Mouse (Mus musculus) ES-CJ7 (cell line): ENCODE results near the gene Itgav.
A peak's percentile ranks its signal among the peaks of the same experiment; 100 is the strongest.

Experiments used
- DNase-seq: peaks from one replicate; pipeline ENCODE4 v3.0.0; 2011; ENCODE audit warnings: low read depth, low spot score

Itgav gene

DNA sequence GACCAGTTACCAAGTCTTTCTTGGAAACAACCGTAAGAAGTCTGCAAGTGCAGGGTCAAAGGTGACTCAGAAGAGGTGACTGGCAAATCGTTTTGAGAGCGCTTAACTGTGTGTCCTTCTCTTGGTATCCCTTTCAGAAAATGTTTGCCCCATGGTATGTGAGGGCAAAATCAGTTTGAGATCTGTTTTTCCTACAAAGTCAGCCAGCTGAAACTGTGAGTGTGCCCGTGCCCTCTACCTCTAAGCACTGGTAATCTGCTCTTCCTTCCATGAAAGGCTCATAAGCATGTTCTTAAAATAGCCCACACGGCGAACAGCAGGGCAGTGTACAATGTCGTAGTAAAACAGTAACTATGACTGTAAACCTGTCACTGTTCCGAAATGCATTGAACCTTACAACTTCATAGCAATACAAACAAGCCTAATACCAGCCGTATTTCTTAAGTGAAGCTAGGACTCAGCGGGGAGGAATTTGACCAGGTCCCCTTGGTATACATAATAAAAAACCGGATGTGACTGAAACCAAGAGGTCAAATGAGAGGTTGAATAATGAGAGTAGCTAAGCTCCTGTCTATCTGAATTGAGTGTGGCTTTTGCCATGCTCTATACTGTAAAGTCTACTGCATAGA lies 14.2 kb upstream of the Itgav start:
- DNase-seq: peak; percentile 69

GRCm38 (mm10) chr2:83713281-83713680 lies 10.9 kb upstream of the Itgav start:
- DNase-seq: peak; percentile 87

GRCm38 (mm10) chr2:83713946-83714345 lies 10.3 kb upstream of the Itgav start:
- DNase-seq: no peak

GRCm38 (mm10) chr2:83714783-83715182 lies 9.4 kb upstream of the Itgav start:
- peak; percentile 26 for DNase-seq

DNA sequence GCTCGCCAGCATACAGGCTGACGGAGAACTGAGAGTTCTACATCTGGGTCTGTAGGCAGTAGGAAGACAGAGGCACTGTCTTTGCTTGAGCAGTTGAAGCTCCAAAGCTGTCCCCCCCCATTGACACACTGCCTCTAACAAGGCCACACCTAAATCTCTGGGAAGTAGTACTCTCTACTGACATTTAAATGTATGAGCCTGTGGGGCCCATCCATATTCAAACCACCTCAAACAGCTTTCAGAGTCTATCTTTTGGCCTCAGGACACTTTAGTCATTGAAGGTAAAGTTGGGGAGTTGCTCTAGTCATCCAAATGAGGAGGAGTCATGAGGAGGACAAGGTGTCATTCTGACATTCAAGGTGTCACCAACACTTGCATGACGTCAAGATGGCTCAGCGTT lies 5.9 kb upstream of the Itgav start:
- DNase-seq: peak; percentile 64

GRCm38 (mm10) chr2:83721635-83722034 lies 2.6 kb upstream of the Itgav start:
- no peak for DNase-seq

DNA sequence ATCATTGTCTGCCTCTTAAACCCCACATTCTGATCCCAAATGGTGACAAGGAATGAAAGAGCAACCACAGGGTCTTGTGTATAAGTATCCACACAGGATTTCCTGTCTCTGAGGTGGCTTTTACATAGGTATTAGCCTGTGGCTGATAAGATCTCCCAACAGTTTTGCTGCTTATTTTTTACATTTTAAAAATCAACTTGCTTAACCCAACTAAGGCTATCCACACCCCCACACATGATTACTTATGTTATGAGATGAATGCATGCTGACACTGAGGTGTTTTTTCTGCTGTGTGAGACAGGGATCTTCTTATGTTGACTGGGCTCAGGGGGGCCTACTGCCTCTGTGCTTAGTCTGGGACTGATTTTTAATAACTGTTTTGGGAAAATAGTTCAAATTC lies 1.3 kb upstream of the Itgav start:
- no peak for DNase-seq

GRCm38 (mm10) chr2:83723346-83723745 lies 851 bp upstream of the Itgav start:
- DNase-seq: no peak

DNA sequence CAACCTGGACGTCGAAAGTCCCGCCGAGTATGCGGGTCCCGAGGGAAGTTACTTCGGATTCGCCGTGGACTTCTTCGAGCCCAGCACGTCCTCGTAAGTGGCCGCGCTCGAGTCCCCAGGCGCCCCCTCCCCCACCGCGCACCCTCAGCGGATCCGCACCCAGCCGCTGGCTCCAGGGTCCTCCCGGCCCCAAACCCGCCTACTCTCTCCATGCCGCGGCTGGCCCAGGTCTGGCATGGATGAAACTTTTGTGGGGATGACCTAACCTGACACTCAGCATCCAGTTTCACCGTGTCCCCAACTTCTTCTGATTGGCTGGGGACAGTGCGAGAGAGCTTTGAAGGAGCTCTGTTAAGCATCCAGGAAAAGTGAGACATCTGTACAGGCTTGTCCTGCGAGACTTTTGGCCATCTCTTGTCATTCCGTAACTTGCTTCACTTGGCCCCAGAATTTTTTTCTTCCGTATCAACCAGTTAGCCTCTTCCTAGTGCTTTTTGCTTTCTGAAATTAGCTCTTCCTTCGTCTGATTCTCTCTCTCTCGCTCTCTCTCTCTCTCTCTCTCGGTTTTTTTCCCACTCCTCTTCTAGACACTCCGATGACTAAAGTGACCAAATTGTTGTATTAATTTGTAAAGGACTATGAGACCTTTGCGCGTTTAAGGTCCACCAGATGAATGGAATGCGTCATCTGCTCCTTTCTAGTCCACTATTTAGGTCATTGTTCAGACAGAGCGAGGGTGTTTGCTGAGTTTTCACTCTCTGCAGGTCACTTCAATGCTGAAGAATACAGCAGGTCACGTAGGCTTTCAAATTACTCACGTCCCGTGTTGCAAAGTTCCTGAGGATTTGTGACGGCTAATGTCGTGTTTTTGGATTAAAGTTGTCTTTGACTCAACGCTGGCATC lies 882 bp downstream of the Itgav start:
- DNase-seq: peak; percentile 36

- no peak for DNase-seq
Measured at GRCm38 (mm10) chr2:83725796-83726195, 1.6 kb downstream of the Itgav start.

DNA sequence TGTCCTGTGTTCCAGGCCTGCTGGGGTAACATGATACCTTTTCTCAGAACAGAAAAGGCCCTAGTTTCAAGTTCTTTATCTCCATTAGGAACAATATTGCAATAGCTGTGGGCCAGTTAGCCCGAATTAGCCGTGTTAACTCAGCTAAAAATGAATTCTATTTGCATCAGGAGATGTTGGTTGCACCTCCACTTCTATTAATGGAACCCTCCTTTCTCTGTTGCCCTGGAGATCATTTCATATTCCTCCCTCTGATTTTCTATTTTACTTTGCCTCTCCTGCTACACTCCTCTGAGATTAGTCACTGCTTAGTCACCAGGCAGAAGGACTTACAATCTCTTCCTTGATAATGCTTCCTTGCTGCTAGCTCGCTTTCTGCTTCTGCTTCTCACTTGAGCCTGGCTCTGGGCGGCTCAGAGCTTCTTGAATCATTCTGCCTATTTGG lies 4.1 kb downstream of the Itgav start:
- no peak for DNase-seq

- DNase-seq: no peak
Measured at GRCm38 (mm10) chr2:83729339-83729738, 5.1 kb downstream of the Itgav start.

- DNase-seq: no peak
Measured at GRCm38 (mm10) chr2:83732896-83733295, 8.7 kb downstream of the Itgav start.

DNA sequence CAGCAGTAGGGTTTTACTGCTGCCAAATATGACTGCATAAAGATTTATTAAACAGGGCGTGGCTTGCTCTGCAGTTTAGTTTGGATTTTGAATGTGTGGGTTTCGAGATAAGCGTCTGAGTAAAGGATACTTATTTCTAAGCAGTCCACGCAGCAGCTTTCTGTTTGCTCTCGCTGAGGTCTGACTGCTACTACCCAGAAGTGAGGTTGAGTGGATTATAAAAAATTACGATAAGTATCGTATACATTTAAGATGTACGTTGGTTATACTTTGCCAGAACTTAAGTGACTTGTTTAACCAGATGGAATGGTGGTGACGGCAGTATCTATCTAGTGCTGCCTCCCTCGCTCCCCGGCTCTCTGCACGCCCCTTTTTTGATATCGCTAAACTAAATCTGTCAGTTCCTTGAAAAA lies 9.8 kb downstream of the Itgav start:
- no peak for DNase-seq

GRCm38 (mm10) chr2:83735276-83735675 lies 11.1 kb downstream of the Itgav start:
- no peak for DNase-seq

GRCm38 (mm10) chr2:83736836-83737235 lies 12.6 kb downstream of the Itgav start:
- DNase-seq: no peak

GRCm38 (mm10) chr2:83738586-83739251 lies 14.5 kb downstream of the Itgav start:
- DNase-seq: peak; percentile 66

DNA sequence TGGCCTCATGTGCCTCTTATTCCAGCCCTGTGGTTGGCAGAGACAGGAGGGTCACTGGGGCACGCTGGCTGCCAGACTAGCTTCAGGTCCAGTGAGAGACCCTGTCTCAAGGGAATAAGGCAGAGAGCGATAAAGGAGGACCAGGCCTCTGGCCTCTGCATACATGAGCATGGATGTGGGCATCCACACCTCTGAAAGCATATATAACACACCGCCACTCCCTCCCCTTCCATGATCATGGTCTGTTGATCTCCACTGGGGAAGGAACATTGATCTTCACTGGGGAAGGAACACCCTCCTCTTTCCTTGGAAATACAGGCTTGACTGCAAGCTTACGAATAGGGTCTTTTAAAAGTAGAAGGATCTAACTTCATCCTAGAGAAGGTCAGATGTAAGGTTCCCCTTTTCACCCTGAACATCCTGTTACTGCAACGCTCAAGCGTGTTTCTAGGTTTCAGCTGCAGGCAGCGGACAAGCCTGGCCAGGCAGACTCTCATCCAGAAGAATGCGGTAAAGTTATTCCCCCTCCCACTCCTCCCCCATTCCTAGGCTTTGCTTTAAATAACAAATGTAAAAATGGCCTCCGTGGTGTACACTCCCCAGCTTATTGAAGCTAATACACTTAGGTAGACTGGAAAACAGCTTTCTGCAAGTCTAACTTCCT lies 15.4 kb downstream of the Itgav start:
- DNase-seq: peak; percentile 49

GRCm38 (mm10) chr2:83740601-83741031 lies 16.4 kb downstream of the Itgav start:
- DNase-seq: no peak

DNA sequence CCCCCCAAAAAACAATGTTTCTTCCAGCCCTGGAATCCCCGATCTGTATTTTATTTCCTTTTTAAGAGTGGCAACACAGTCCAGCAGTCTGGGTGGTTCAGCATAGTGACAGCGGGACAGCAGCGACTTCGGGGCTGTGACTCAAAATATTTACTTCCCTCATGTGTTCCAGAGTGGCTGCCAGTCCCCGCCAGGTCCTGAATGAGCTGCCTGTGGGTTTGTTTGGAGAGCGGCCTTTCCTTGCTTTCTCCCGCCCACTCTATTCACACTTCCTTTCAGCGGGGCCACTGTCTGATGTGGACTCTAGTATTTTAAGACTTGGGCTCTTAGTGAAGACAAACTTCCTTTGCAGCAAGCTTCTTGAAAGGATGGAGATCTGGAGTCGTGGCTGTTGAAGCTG lies 18.0 kb downstream of the Itgav start:
- no peak for DNase-seq

GRCm38 (mm10) chr2:83742836-83743235 lies 18.6 kb downstream of the Itgav start:
- DNase-seq: no peak
